Mouse (Mus musculus): ENCODE measurements around the gene Top2b. TPM values are rescaled to one million over a fixed set of nuclear protein-coding genes. Genes with fewer than 3 reads are reported as not detected.

Top2b gene
- total and polyA plus RNA-seq, 3 experiments = 29.5 to 190 (median 39.5) TPM

DNA sequence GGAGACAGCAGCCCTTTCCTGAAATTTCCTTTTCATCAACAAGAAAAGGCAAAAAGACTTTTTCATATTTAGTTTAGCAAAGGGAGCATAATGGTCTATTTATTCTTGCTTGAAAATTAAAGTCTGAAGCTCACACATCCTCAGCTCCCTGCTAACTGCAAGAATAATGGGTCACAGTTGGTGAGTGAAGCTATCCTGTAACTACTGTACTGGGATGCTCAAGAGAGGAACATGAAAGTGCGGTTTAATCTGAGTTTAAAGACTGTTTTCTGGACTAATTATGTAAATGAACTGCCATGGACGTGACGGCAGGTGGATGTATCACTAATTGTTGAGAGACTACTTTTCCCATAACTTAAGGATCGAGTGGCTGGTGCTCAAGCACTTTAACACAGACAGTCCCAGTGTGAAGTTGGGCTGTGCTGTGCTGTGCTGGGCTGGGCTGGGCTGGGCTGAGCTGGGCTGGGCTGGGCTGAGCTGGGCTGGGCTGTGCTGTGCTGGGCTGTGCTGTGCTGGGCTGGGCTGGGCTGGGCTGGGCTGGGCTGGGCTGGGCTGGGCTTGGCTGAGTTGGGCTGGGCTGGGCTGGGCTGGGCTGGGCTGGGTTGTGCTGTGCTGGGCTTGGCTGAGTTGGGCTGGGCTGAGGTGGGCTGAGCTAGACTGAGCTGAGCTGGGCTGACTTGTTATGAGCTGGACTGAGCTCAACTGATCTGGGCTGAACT, 83.4 kb downstream of the Top2b start:
- H3K27me3 ChIP-seq (ENCODE audit: control insufficient read depth in 1 of 2, insufficient read depth in 2 of 2, low read length in 2 of 2) = no peaks in the 10 kb centered on the region
- H3K9ac ChIP-seq (ENCODE audit: control insufficient read depth, low read depth, low read length, poor library complexity, severe bottlenecking) = no peak overlapping the region
- H3K36me3 ChIP-seq (ENCODE audit: control insufficient read depth in 1 of 2, insufficient read depth in 2 of 2, low read length in 2 of 2) = no peaks in the 10 kb centered on the region
- no peaks in the 10 kb centered on the region for H3K4me1 ChIP-seq (ENCODE audit: control insufficient read depth in 1 of 2, insufficient read depth in 2 of 2, low read length in 2 of 2)
- no peaks in the 10 kb centered on the region for H3K9me3 ChIP-seq (replicated peaks; ENCODE audit: insufficient read depth, low read length)
- DNase-seq (ENCODE audit: low read depth, low spot score) = no peak
- no peaks in the 10 kb centered on the region for H3K79me2 ChIP-seq (ENCODE audit: control insufficient read depth, insufficient read depth, low read length, poor library complexity)
- no peak overlapping the region for H3K27ac ChIP-seq (ENCODE audit: control insufficient read depth, low read depth, low read length)
- H3K4me3 ChIP-seq (ENCODE audit: control insufficient read depth in 1 of 2, insufficient read depth in 1 of 2, low read depth in 2 of 2, low read length in 2 of 2) = no peak overlapping the region
- TF ChIP-seq TAL1 (IDR thresholded peaks at IDR 0.05; ENCODE audit: low read length) = no peak
- no peak for TF ChIP-seq MXI1 (IDR thresholded peaks at IDR 0.05; ENCODE audit: low read depth, low read length)
- no peak for TF ChIP-seq POLR2AphosphoS2 (IDR thresholded peaks at IDR 0.05; ENCODE audit: low read length)
- no peak for TF ChIP-seq TCF12 (IDR thresholded peaks at IDR 0.05; ENCODE audit: low read depth, low read length)
- no peak for TF ChIP-seq NELFE (IDR thresholded peaks at IDR 0.05; ENCODE audit: low read depth, low read length)
- TF ChIP-seq SMC3 (IDR thresholded peaks at IDR 0.05; ENCODE audit: low read depth, low read length) = no peak
- TF ChIP-seq ZNF384 (IDR thresholded peaks at IDR 0.05; ENCODE audit: low read depth, low read length) = no peak
- no peak for TF ChIP-seq MYC (IDR thresholded peaks at IDR 0.05; ENCODE audit: low read depth, low read length)
- no peak for TF ChIP-seq CTCF (IDR thresholded peaks at IDR 0.05 in 2 of 3, conservative IDR thresholded peaks at IDR 0.05 in 1 of 3; ENCODE audit: control insufficient read depth in 1 of 3, insufficient read depth in 1 of 3, low read depth in 2 of 3, low read length in 3 of 3, poor library complexity in 1 of 3, severe bottlenecking in 1 of 3)
- TF ChIP-seq JUND (IDR thresholded peaks at IDR 0.05; ENCODE audit: low read depth, low read length) = no peak
- TF ChIP-seq NRF1 (IDR thresholded peaks at IDR 0.05; ENCODE audit: insufficient read depth, low read depth, low read length, poor library complexity, severe bottlenecking) = no peak
- no peak for TF ChIP-seq CHD1 (IDR thresholded peaks at IDR 0.05; ENCODE audit: low read depth, low read length)
- TF ChIP-seq MAX (IDR thresholded peaks at IDR 0.05; ENCODE audit: low read length) = no peak
- no peak for TF ChIP-seq E2F4 (IDR thresholded peaks at IDR 0.05; ENCODE audit: borderline replicate concordance, low read depth, low read length)

DNA sequence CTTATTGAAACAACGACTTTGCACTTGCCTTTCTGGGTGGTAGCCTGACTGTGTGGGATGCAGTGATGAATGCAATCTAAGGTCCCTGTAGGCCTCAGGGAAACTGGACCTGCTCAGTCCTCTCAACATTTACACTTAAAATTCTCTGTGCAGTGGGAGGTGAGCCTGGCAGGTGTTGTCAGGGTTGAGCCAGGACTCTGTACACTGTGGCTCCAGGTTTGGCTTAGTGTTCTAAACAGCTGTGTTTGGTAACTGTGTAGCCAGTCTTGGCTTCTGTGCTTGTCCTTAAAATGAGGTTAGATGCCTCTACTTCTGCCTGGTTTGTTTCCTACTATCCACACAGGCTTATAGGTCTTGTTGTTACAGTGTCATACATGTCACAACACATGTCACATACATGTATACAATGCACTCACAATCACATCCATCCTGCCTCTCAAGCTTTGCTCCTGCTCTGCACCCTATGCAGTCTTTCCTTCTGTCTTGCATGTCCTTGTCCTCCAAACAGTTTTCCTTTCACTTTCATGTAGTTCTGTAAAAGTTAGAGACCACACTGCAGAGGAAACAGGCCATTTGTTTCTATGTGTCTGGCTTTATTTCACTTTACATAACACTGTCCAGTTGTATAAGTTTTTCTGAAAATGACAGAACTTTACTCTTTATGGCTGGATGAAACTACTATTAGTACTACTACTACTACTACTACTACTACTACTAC, 113.8 kb downstream of the Top2b start:
- Histone ChIP-seq H3K9ac (ENCODE audit: control insufficient read depth, low read depth, low read length, poor library complexity, severe bottlenecking) (no peak overlapping the region), H3K79me2 (ENCODE audit: control insufficient read depth, insufficient read depth, low read length, poor library complexity) (no peaks in the 10 kb centered on the region), H3K4me1 (ENCODE audit: control insufficient read depth in 1 of 2, insufficient read depth in 2 of 2, low read length in 2 of 2) (no peaks in the 10 kb centered on the region), H3K27ac (ENCODE audit: control insufficient read depth, low read depth, low read length) (no peak overlapping the region), H3K9me3 (replicated peaks; ENCODE audit: insufficient read depth, low read length) (no peaks in the 10 kb centered on the region), H3K4me3 (ENCODE audit: control insufficient read depth in 1 of 2, insufficient read depth in 1 of 2, low read depth in 2 of 2, low read length in 2 of 2) (no peak overlapping the region), H3K36me3 (ENCODE audit: control insufficient read depth in 1 of 2, insufficient read depth in 2 of 2, low read length in 2 of 2) (no peaks in the 10 kb centered on the region), H3K27me3 (ENCODE audit: control insufficient read depth in 1 of 2, insufficient read depth in 2 of 2, low read length in 2 of 2) (no peaks in the 10 kb centered on the region)
- no peak for DNase-seq (ENCODE audit: low read depth, low spot score)
- TF ChIP-seq ZNF384 (IDR thresholded peaks at IDR 0.05; ENCODE audit: low read depth, low read length) (no peak), SMC3 (IDR thresholded peaks at IDR 0.05; ENCODE audit: low read depth, low read length) (no peak), CHD1 (IDR thresholded peaks at IDR 0.05; ENCODE audit: low read depth, low read length) (no peak), ETS1 (IDR thresholded peaks at IDR 0.05; ENCODE audit: low read depth, low read length) (no peak), RAD21 (IDR thresholded peaks at IDR 0.05; ENCODE audit: low read depth, low read length) (no peak), MYB (IDR thresholded peaks at IDR 0.05; ENCODE audit: low read depth, low read length) (no peak), ZC3H11A (IDR thresholded peaks at IDR 0.05; ENCODE audit: low read depth, low read length) (no peak), USF1 (IDR thresholded peaks at IDR 0.05; ENCODE audit: low read depth, low read length) (no peak), MAFK (IDR thresholded peaks at IDR 0.05; ENCODE audit: borderline replicate concordance, low read depth, low read length) (no peak), POLR2A (IDR thresholded peaks at IDR 0.05; ENCODE audit: control insufficient read depth in 1 of 2, insufficient read depth in 1 of 2, low read depth in 1 of 2, low read length in 2 of 2, poor library complexity in 1 of 2) (no peak), RCOR1 (IDR thresholded peaks at IDR 0.05; ENCODE audit: low read depth, low read length) (no peak), MXI1 (IDR thresholded peaks at IDR 0.05; ENCODE audit: low read depth, low read length) (no peak), SIN3A (IDR thresholded peaks at IDR 0.05; ENCODE audit: low read length) (no peak), ZKSCAN1 (IDR thresholded peaks at IDR 0.05; ENCODE audit: low read depth, low read length) (no peak), MYC (IDR thresholded peaks at IDR 0.05; ENCODE audit: low read depth, low read length) (no peak), HCFC1 (IDR thresholded peaks at IDR 0.05; ENCODE audit: low read depth, low read length) (no peak)
